Mouse (Mus musculus): Measurements from ENCODE around the gene Rps4x.

Rps4x gene

GRCm38 (mm10) chrX:102188712-102189497 is at the start of gene Rps4x:
Rps4x (minus strand) TSS chrX:102189394.
- peak; percentile 37 to 70 for DNase-seq (ENCODE audit: low read depth in 1 of 2, low spot score in 2 of 2)

GRCm38 (mm10) chrX:102219126-102219525 is 29.9 kb upstream of the Rps4x start:
- DNase-seq (ENCODE audit: low read depth in 1 of 2, low spot score in 2 of 2) = peak in 1 of 2 experiments; percentile 18

- peak in 1 of 2 experiments; percentile 2 for DNase-seq (ENCODE audit: low read depth in 1 of 2, low spot score in 2 of 2)
Observed at GRCm38 (mm10) chrX:102215356-102215755, 26.2 kb upstream of the Rps4x start.

- no peak for DNase-seq (ENCODE audit: low read depth in 1 of 2, low spot score in 2 of 2)
Observed at GRCm38 (mm10) chrX:102190840-102191239, 1.6 kb upstream of the Rps4x start.

- DNase-seq (ENCODE audit: low read depth in 1 of 2, low spot score in 2 of 2) = no peak
Observed at GRCm38 (mm10) chrX:102189581-102189980, 387 bp upstream of the Rps4x start.

- DNase-seq (ENCODE audit: low read depth in 1 of 2, low spot score in 2 of 2) = peak in 1 of 2 experiments; percentile 5
Observed at GRCm38 (mm10) chrX:102187023-102187699, 2.0 kb downstream of the Rps4x start.

GRCm38 (mm10) chrX:102182575-102182974 is 6.6 kb downstream of the Rps4x start:
- DNase-seq (ENCODE audit: low read depth in 1 of 2, low spot score in 2 of 2) = no peak

GRCm38 (mm10) chrX:102175538-102176287 is 13.5 kb downstream of the Rps4x start:
- no peak for DNase-seq (ENCODE audit: low read depth in 1 of 2, low spot score in 2 of 2)

- DNase-seq (ENCODE audit: low read depth in 1 of 2, low spot score in 2 of 2) = no peak
Observed at GRCm38 (mm10) chrX:102170900-102171299, 18.3 kb downstream of the Rps4x start.

- DNase-seq (ENCODE audit: low read depth in 1 of 2, low spot score in 2 of 2) = no peak
Observed at GRCm38 (mm10) chrX:102170135-102170534, 19.1 kb downstream of the Rps4x start.

GRCm38 (mm10) chrX:102169724-102170123 is 19.5 kb downstream of the Rps4x start:
- DNase-seq (ENCODE audit: low read depth in 1 of 2, low spot score in 2 of 2) = no peak

GRCm38 (mm10) chrX:102166986-102167385 is 22.2 kb downstream of the Rps4x start:
- no peak for DNase-seq (ENCODE audit: low read depth in 1 of 2, low spot score in 2 of 2)

GRCm38 (mm10) chrX:102166521-102166920 is 22.7 kb downstream of the Rps4x start:
- no peak for DNase-seq (ENCODE audit: low read depth in 1 of 2, low spot score in 2 of 2)

- DNase-seq (ENCODE audit: low read depth in 1 of 2, low spot score in 2 of 2) = no peak
Observed at GRCm38 (mm10) chrX:102163529-102163928, 25.7 kb downstream of the Rps4x start.

- DNase-seq (ENCODE audit: low read depth in 1 of 2, low spot score in 2 of 2) = no peak
Observed at GRCm38 (mm10) chrX:102163096-102163495, 26.1 kb downstream of the Rps4x start.

- DNase-seq (ENCODE audit: low read depth in 1 of 2, low spot score in 2 of 2) = no peak
Observed at GRCm38 (mm10) chrX:102160528-102160927, 28.7 kb downstream of the Rps4x start.

GRCm38 (mm10) chrX:102159778-102160177 is 29.4 kb downstream of the Rps4x start:
- DNase-seq (ENCODE audit: low read depth in 1 of 2, low spot score in 2 of 2) = peak in 1 of 2 experiments; percentile 7

- DNase-seq (ENCODE audit: low read depth in 1 of 2, low spot score in 2 of 2) = no peak
Observed at GRCm38 (mm10) chrX:102157423-102157791, 31.8 kb downstream of the Rps4x start.

- peak; percentile 68 to 79 for DNase-seq (ENCODE audit: low read depth in 1 of 2, low spot score in 2 of 2)
Observed at GRCm38 (mm10) chrX:102156618-102157422, 32.4 kb downstream of the Rps4x start, which contains the start of gene Ercc6l. Ercc6l (minus strand) TSS chrX:102157091.

- no peak for DNase-seq (ENCODE audit: low read depth in 1 of 2, low spot score in 2 of 2)
Observed at GRCm38 (mm10) chrX:102141157-102141556, 48.0 kb downstream of the Rps4x start.

Data from monocyte, adult 2 months (primary cell).